Mouse (Mus musculus): ENCODE measurements around the gene Plekha8. TPM values are rescaled to one million over a fixed set of nuclear protein-coding genes. Genes with fewer than 3 reads are reported as not detected.

The Plekha8 gene
- total RNA-seq, 1 experiment, result 19.1 TPM

DNA sequence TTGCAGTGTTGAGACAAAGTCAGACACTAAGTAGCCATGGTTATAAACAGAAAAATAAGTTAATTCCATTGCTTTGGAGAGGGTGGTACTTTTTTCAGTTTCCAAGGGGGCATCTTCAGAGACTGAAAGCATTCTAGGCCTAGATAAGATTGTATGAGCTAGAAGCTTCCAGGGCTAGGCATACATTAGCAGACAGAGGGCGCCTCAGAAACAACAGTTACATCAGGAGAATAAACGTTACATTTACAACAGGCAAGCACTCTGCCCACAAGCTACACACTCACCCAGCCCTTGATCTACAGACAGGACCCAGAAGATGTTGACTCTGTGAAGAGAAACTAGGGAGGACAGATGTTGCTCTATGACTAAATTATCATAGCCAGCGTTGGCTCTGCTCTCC is 36.6 kb downstream of the Plekha8 start:
- no peaks in the 10 kb centered on the region for H3K9me3 ChIP-seq (ENCODE audit: control insufficient read depth, insufficient read depth, low read depth, low read length)
- H3K4me3 ChIP-seq (ENCODE audit: insufficient read depth in 1 of 2, low read depth in 1 of 2, low read length in 2 of 2, poor library complexity in 1 of 2, severe bottlenecking in 1 of 2), result no peak overlapping the region
- H3K4me1 ChIP-seq (ENCODE audit: control insufficient read depth in 2 of 2, insufficient read depth in 2 of 2, low read length in 2 of 2, poor library complexity in 1 of 2), result no peaks in the 10 kb centered on the region
- no peaks in the 10 kb centered on the region for H3K36me3 ChIP-seq (ENCODE audit: control insufficient read depth, insufficient read depth, low read length, poor library complexity, severe bottlenecking)
- H3K27ac ChIP-seq (ENCODE audit: insufficient read depth, low read depth, low read length, poor library complexity, severe bottlenecking), result no peak overlapping the region
- in situ Hi-C loops (cut with MboI; ENCODE audit: low sequenced_read_pairs in 2 of 2, unreplicated experiment in 2 of 2), result no loop called here
- no peak for DNase-seq (ENCODE audit: low read depth, low spot score)
- TF ChIP-seq ZNF384 (IDR thresholded peaks at IDR 0.05; ENCODE audit: low read depth, low read length) (no peak), CHD2 (IDR thresholded peaks at IDR 0.05; ENCODE audit: low read depth, low read length) (no peak), HCFC1 (IDR thresholded peaks at IDR 0.05; ENCODE audit: borderline replicate concordance, insufficient read depth, low read length) (no peak), ZC3H11A (IDR thresholded peaks at IDR 0.05; ENCODE audit: borderline replicate concordance, low read depth, low read length) (no peak), MAFK (IDR thresholded peaks at IDR 0.05; ENCODE audit: insufficient read depth, low read depth, low read length) (no peak)
- no peak overlapping the region for H3K9ac ChIP-seq (ENCODE audit: insufficient read depth, low read depth, low read length, poor library complexity, severe bottlenecking)

DNA sequence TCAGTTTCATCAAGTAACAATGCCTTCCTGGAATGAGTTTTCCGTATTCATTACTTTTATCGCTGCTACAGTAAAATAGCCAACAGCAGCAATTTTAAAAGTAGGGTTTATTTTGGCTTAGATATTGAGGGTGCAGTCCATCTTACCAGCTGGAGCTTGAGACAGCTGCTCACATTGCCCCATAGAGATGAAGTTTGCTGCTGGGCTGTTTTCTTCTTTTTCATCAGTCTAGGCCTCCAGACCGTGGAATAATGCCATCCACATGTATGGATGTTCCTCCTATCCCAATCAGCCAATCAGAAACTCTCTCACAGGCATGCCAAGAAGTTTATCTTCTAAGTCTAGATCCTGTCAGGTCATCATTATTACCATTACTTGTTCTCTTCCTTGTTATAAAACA is 45.0 kb downstream of the Plekha8 start:
- TF ChIP-seq HCFC1 (IDR thresholded peaks at IDR 0.05; ENCODE audit: borderline replicate concordance, insufficient read depth, low read length) (no peak), CHD2 (IDR thresholded peaks at IDR 0.05; ENCODE audit: low read depth, low read length) (no peak), ZNF384 (IDR thresholded peaks at IDR 0.05; ENCODE audit: low read depth, low read length) (no peak), MAFK (IDR thresholded peaks at IDR 0.05; ENCODE audit: insufficient read depth, low read depth, low read length) (no peak), ZC3H11A (IDR thresholded peaks at IDR 0.05; ENCODE audit: borderline replicate concordance, low read depth, low read length) (no peak)
- H3K27ac ChIP-seq (ENCODE audit: insufficient read depth, low read depth, low read length, poor library complexity, severe bottlenecking), result no peak overlapping the region
- H3K4me3 ChIP-seq (ENCODE audit: insufficient read depth in 1 of 2, low read depth in 1 of 2, low read length in 2 of 2, poor library complexity in 1 of 2, severe bottlenecking in 1 of 2), result no peak overlapping the region
- no peaks in the 10 kb centered on the region for H3K9me3 ChIP-seq (ENCODE audit: control insufficient read depth, insufficient read depth, low read depth, low read length)
- DNase-seq (ENCODE audit: low read depth, low spot score), result no peak
- no peak overlapping the region for H3K9ac ChIP-seq (ENCODE audit: insufficient read depth, low read depth, low read length, poor library complexity, severe bottlenecking)
- in situ Hi-C loops (cut with MboI; ENCODE audit: low sequenced_read_pairs in 2 of 2, unreplicated experiment in 2 of 2), result no loop called here
- no peaks in the 10 kb centered on the region for H3K4me1 ChIP-seq (ENCODE audit: control insufficient read depth in 2 of 2, insufficient read depth in 2 of 2, low read length in 2 of 2, poor library complexity in 1 of 2)
- no peaks in the 10 kb centered on the region; the same call in 1 of the 2 replicates for H3K36me3 ChIP-seq (ENCODE audit: control insufficient read depth, insufficient read depth, low read length, poor library complexity, severe bottlenecking)

DNA sequence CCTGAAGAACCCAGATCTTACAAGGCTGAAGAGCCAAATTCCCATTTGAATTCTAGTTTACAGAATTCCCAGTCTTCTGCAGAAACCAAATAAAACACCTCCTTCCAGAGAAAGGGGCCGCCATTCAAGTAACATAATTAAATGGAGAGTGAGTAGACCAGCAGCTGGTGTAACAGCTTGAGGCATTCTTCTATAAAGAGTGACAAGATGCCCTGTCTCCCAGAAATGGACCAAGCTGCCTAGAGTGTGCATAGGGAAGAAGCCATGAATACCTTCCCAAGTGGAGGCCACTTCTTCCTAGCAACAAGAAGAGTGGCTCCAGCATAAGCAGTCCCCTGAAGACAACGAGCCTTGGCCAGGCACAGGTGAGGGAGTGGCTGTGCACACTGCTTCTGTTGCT is 47.0 kb downstream of the Plekha8 start:
- in situ Hi-C loops (cut with MboI; ENCODE audit: low sequenced_read_pairs in 2 of 2, unreplicated experiment in 2 of 2), result no loop called here
- H3K4me1 ChIP-seq (ENCODE audit: control insufficient read depth in 2 of 2, insufficient read depth in 2 of 2, low read length in 2 of 2, poor library complexity in 1 of 2), result no peaks in the 10 kb centered on the region
- TF ChIP-seq ZC3H11A (IDR thresholded peaks at IDR 0.05; ENCODE audit: borderline replicate concordance, low read depth, low read length) (no peak), MAFK (IDR thresholded peaks at IDR 0.05; ENCODE audit: insufficient read depth, low read depth, low read length) (no peak), HCFC1 (IDR thresholded peaks at IDR 0.05; ENCODE audit: borderline replicate concordance, insufficient read depth, low read length) (no peak), CHD2 (IDR thresholded peaks at IDR 0.05; ENCODE audit: low read depth, low read length) (no peak), ZNF384 (IDR thresholded peaks at IDR 0.05; ENCODE audit: low read depth, low read length) (no peak)

DNA sequence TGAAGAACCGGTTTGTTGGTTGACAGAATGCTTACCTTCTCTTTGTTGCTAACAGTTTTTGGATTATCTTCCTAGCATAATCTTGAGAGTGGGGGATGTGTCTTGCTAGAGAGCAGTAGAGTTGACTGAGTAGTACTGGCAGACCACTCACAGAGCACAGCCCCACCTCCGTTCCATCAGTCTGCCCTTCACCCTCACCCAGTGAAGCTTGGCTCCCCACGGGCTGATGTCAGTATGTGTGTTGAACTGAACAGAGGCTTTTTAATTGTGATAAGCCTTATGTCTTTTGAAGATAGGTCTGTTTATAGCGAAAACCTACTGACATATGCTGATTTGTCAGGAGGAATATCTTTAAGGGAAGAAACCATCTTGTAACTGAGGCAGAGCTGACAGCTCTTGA is 48.3 kb downstream of the Plekha8 start:
- in situ Hi-C loops (cut with MboI; ENCODE audit: low sequenced_read_pairs in 2 of 2, unreplicated experiment in 2 of 2), result no loop called here
- no peak overlapping the region for H3K9ac ChIP-seq (ENCODE audit: insufficient read depth, low read depth, low read length, poor library complexity, severe bottlenecking)
- no peaks in the 10 kb centered on the region for H3K9me3 ChIP-seq (ENCODE audit: control insufficient read depth, insufficient read depth, low read depth, low read length)
- H3K27ac ChIP-seq (ENCODE audit: insufficient read depth, low read depth, low read length, poor library complexity, severe bottlenecking), result no peak overlapping the region
- no peak overlapping the region for H3K4me3 ChIP-seq (ENCODE audit: insufficient read depth in 1 of 2, low read depth in 1 of 2, low read length in 2 of 2, poor library complexity in 1 of 2, severe bottlenecking in 1 of 2)
- TF ChIP-seq ZC3H11A (IDR thresholded peaks at IDR 0.05; ENCODE audit: borderline replicate concordance, low read depth, low read length) (no peak), HCFC1 (IDR thresholded peaks at IDR 0.05; ENCODE audit: borderline replicate concordance, insufficient read depth, low read length) (no peak), MAFK (IDR thresholded peaks at IDR 0.05; ENCODE audit: insufficient read depth, low read depth, low read length) (no peak), ZNF384 (IDR thresholded peaks at IDR 0.05; ENCODE audit: low read depth, low read length) (no peak), CHD2 (IDR thresholded peaks at IDR 0.05; ENCODE audit: low read depth, low read length) (no peak)
- no peak for DNase-seq (ENCODE audit: low read depth, low spot score)
- H3K4me1 ChIP-seq (ENCODE audit: control insufficient read depth in 2 of 2, insufficient read depth in 2 of 2, low read length in 2 of 2, poor library complexity in 1 of 2), result no peaks in the 10 kb centered on the region
- H3K36me3 ChIP-seq (ENCODE audit: control insufficient read depth, insufficient read depth, low read length, poor library complexity, severe bottlenecking), result no peaks in the 10 kb centered on the region; the same call in 1 of the 2 replicates

More for the DNA sequence above, 47.0 kb downstream of the Plekha8 start:
- H3K36me3 ChIP-seq (ENCODE audit: control insufficient read depth, insufficient read depth, low read length, poor library complexity, severe bottlenecking), result no peaks in the 10 kb centered on the region; the same call in 1 of the 2 replicates
- H3K27ac ChIP-seq (ENCODE audit: insufficient read depth, low read depth, low read length, poor library complexity, severe bottlenecking), result no peak overlapping the region
- H3K9ac ChIP-seq (ENCODE audit: insufficient read depth, low read depth, low read length, poor library complexity, severe bottlenecking), result no peak overlapping the region
- no peak for DNase-seq (ENCODE audit: low read depth, low spot score)
- no peak overlapping the region for H3K4me3 ChIP-seq (ENCODE audit: insufficient read depth in 1 of 2, low read depth in 1 of 2, low read length in 2 of 2, poor library complexity in 1 of 2, severe bottlenecking in 1 of 2)
- H3K9me3 ChIP-seq (ENCODE audit: control insufficient read depth, insufficient read depth, low read depth, low read length), result no peaks in the 10 kb centered on the region
